Mouse (Mus musculus) stomach, embryonic 16.5 days (tissue): ENCODE measurements at regions not wholly inside any gene's neighbourhood (a gene's known extent, or its start where the extent isn't known, plus 50 kb on each side); places are given as distances from the start of the nearest gene placed in this dataset.
A peak's percentile ranks its signal among the peaks of the same experiment; 100 is the strongest.

Experiments
- ATAC-seq: fragments of 200-750 bp; cut with Nextera tagmentation; 2 replicates; pipeline ENCODE4 v1.8.0; 2017; ENCODE audit warnings: moderate number of reproducible peaks, moderate TSS enrichment; ENCODE audit not compliant: insufficient read depth, low FRiP score
- H3K27ac ChIP-seq: fragments of 300-500 bp; sonication (generic); 2 replicates; pipeline ENCODE4 v1.5.1; 2014; ENCODE audit warnings: low read length
- H3K27me3 ChIP-seq: fragments of 300-500 bp; sonication (generic); 2 replicates; pipeline ENCODE4 v1.6.1; 2014; ENCODE audit warnings: low read length, control low read depth, mixed read lengths; ENCODE audit not compliant: control insufficient read depth, insufficient read depth
- H3K36me3 ChIP-seq: fragments of 300-500 bp; sonication (generic); 2 replicates; pipeline ENCODE4 v1.6.1; 2014; ENCODE audit warnings: low read length; ENCODE audit not compliant: control insufficient read depth, insufficient read depth
- H3K4me1 ChIP-seq: fragments of 300-500 bp; sonication (generic); 2 replicates; pipeline ENCODE4 v1.6.1; 2014; ENCODE audit warnings: low read length, control low read depth, mixed read lengths; ENCODE audit not compliant: control insufficient read depth, insufficient read depth
- H3K4me2 ChIP-seq: fragments of 300-500 bp; sonication (generic); 2 replicates; pipeline ENCODE4 v1.6.1; 2014; ENCODE audit warnings: low read depth, low read length, mixed read lengths
- H3K4me3 ChIP-seq: fragments of 300-500 bp; sonication (generic); replicated peaks from 2 replicates; pipeline ENCODE4 v1.5.1; 2014; ENCODE audit warnings: mild to moderate bottlenecking, low read length
- H3K9ac ChIP-seq: fragments of 300-500 bp; sonication (generic); 2 replicates; pipeline ENCODE4 v1.6.1; 2014; ENCODE audit warnings: low read length
- H3K9me3 ChIP-seq: fragments of 300-500 bp; sonication (generic); replicated peaks from 2 replicates; pipeline ENCODE4 v1.6.1; 2016; ENCODE audit warnings: low read length, control low read depth; ENCODE audit not compliant: control insufficient read depth
- WGBS: fragments of 180-500 bp; shearing (Covaris S2); extraction: QIAGEN DNeasy Blood & Tissue Kit; methylation state at CpG from one replicate; pipeline ENCODE4 v1.1.7; 2014; 5-methylcytosine and 5-hydroxymethylcytosine counted together

GRCm38 (mm10) chr1:193689601-193690000 lies 319.5 kb upstream of the Camk1g start:
- H3K36me3 ChIP-seq: no peaks in the 10 kb centered on the region
- no peak overlapping the region for H3K27ac ChIP-seq
- H3K27me3 ChIP-seq: no peaks in the 10 kb centered on the region
- H3K9ac ChIP-seq: no peak overlapping the region
- ATAC-seq: no peak
- no peaks in the 10 kb centered on the region for H3K4me1 ChIP-seq
- no peaks in the 10 kb centered on the region for H3K9me3 ChIP-seq
- no peak overlapping the region for H3K4me3 ChIP-seq
- WGBS: 66% methylated on average over 4 of the region's 4 CpGs
- no peak overlapping the region for H3K4me2 ChIP-seq

- H3K27me3 ChIP-seq: no peaks in the 10 kb centered on the region
- no peaks in the 10 kb centered on the region for H3K36me3 ChIP-seq
- H3K4me1 ChIP-seq: no peaks in the 10 kb centered on the region
- WGBS: 49% methylated on average over 2 of the region's 2 CpGs
- no peak overlapping the region for H3K4me3 ChIP-seq
- H3K27ac ChIP-seq: no peak overlapping the region
- no peak overlapping the region for H3K9ac ChIP-seq
- H3K9me3 ChIP-seq: no peaks in the 10 kb centered on the region
- H3K4me2 ChIP-seq: no peak overlapping the region
- ATAC-seq: no peak
Measured at GRCm38 (mm10) chr1:193682917-193683316, 312.8 kb upstream of the Camk1g start.

- Histone ChIP-seq H3K9ac (no peak overlapping the region), H3K4me3 (no peak overlapping the region), H3K9me3 (no peaks in the 10 kb centered on the region), H3K27me3 (no peaks in the 10 kb centered on the region), H3K4me1 (no peaks in the 10 kb centered on the region), H3K27ac (no peak overlapping the region), H3K36me3 (no peaks in the 10 kb centered on the region), H3K4me2 (no peak overlapping the region)
- no peak for ATAC-seq
- 86% methylated on average over 2 of the region's 2 CpGs for WGBS
Measured at GRCm38 (mm10) chr1:193678448-193678847, 308.4 kb upstream of the Camk1g start.

- Histone ChIP-seq H3K36me3 (no peaks in the 10 kb centered on the region), H3K4me3 (no peak overlapping the region), H3K9ac (no peak overlapping the region), H3K27me3 (no peaks in the 10 kb centered on the region), H3K4me1 (no peaks in the 10 kb centered on the region), H3K27ac (no peak overlapping the region), H3K9me3 (no peaks in the 10 kb centered on the region), H3K4me2 (no peak overlapping the region)
- no peak for ATAC-seq
- 30% methylated on average over 3 of the region's 3 CpGs for WGBS
Measured at GRCm38 (mm10) chr1:193673236-193673830, 303.2 kb upstream of the Camk1g start.

GRCm38 (mm10) chr1:193672681-193673080 lies 302.6 kb upstream of the Camk1g start:
- H3K27me3 ChIP-seq: no peaks in the 10 kb centered on the region
- no peak overlapping the region for H3K4me2 ChIP-seq
- no peak overlapping the region for H3K27ac ChIP-seq
- no peak for ATAC-seq
- H3K9me3 ChIP-seq: no peaks in the 10 kb centered on the region
- 68% methylated on average over 3 of the region's 3 CpGs for WGBS
- no peaks in the 10 kb centered on the region for H3K36me3 ChIP-seq
- H3K4me1 ChIP-seq: no peaks in the 10 kb centered on the region
- no peak overlapping the region for H3K9ac ChIP-seq
- no peak overlapping the region for H3K4me3 ChIP-seq

- Histone ChIP-seq H3K4me3 (no peak overlapping the region), H3K9me3 (no peaks in the 10 kb centered on the region), H3K9ac (no peak overlapping the region), H3K4me1 (no peaks in the 10 kb centered on the region), H3K27me3 (no peaks in the 10 kb centered on the region), H3K36me3 (no peaks in the 10 kb centered on the region), H3K27ac (no peak overlapping the region), H3K4me2 (no peak overlapping the region)
- 80% methylated on average over 3 of the region's 3 CpGs for WGBS
- no peak for ATAC-seq
Measured at GRCm38 (mm10) chr1:193671816-193672254, 301.7 kb upstream of the Camk1g start.

GRCm38 (mm10) chr1:193671046-193671445 lies 300.9 kb upstream of the Camk1g start:
- H3K27ac ChIP-seq: no peak overlapping the region
- H3K4me1 ChIP-seq: no peaks in the 10 kb centered on the region
- H3K9ac ChIP-seq: no peak overlapping the region
- no peaks in the 10 kb centered on the region for H3K27me3 ChIP-seq
- 92% methylated on average over 1 of the region's 1 CpGs for WGBS
- no peak overlapping the region for H3K4me2 ChIP-seq
- H3K36me3 ChIP-seq: no peaks in the 10 kb centered on the region
- no peak for ATAC-seq
- H3K9me3 ChIP-seq: no peaks in the 10 kb centered on the region
- H3K4me3 ChIP-seq: no peak overlapping the region

- no peaks in the 10 kb centered on the region for H3K27me3 ChIP-seq
- H3K4me1 ChIP-seq: no peaks in the 10 kb centered on the region
- H3K9ac ChIP-seq: no peak overlapping the region
- no peak overlapping the region for H3K4me2 ChIP-seq
- no peaks in the 10 kb centered on the region for H3K9me3 ChIP-seq
- no peak overlapping the region for H3K4me3 ChIP-seq
- no peaks in the 10 kb centered on the region for H3K36me3 ChIP-seq
- no peak overlapping the region for H3K27ac ChIP-seq
- ATAC-seq: no peak
Measured at GRCm38 (mm10) chr1:193670008-193670407, 299.9 kb upstream of the Camk1g start.

GRCm38 (mm10) chr1:193668841-193669240 lies 298.7 kb upstream of the Camk1g start:
- H3K36me3 ChIP-seq: no peaks in the 10 kb centered on the region
- no peaks in the 10 kb centered on the region for H3K9me3 ChIP-seq
- 0 out of 2 replicates have a peak, but pooled peaks have one; percentile 29 for ATAC-seq
- no peak overlapping the region for H3K9ac ChIP-seq
- H3K27me3 ChIP-seq: no peaks in the 10 kb centered on the region
- no peak overlapping the region for H3K27ac ChIP-seq
- no peak overlapping the region for H3K4me3 ChIP-seq
- no peaks in the 10 kb centered on the region for H3K4me1 ChIP-seq
- no peak overlapping the region for H3K4me2 ChIP-seq
